Mouse (Mus musculus) CH12F3 (cell line): Measurements from ENCODE around the gene Kifc1.
"Not testable (repeated sequence)": the region's sequence is repeated elsewhere in the genome, so short reads cannot be mapped to it uniquely, and the experiment has no call there.

ENCODE experiments used
- in situ Hi-C: fragments of 300-500 bp; cut with MboI; formaldehyde crosslinking; loops from 2 replicates; pipeline ENCODE4 v1.14.3; 2020; ENCODE audit warnings: low sequenced_read_pairs

Kifc1 gene

DNA sequence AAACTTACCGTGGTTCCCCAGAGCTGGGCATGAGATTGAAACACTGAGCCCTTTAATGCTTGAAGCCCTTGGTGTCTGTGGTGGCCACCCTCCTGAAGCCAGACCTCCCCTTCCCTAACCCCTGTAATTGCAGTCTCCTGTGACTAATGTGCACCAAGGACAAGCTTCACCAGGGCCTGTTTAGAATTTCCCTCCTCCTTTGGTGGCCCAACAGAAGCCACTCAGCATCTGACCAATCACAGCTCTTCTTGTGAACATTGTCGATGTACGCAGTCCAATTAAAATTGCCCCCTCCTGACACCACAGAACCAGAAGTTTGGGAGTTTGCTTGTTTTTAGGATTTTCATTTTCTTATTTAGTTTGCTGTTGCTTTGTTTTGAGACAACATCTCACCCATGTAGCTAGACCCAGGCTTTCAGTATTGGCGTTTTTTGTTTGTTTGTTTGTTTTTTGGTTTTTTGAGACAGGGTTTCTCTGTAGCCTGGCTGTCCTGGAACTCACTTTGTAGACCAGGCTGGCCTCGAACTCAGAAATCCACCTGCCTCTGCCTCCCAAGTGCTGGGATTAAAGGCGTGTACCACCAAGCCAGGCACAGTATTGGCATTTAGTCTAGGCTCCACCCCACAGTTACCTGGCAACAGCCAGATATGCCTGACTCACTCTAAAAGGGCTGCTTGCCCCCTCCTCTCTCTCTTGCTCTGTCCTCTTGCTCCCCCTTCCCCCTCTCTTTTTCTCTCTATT is 13.6 kb upstream of the Kifc1 start:
- in situ Hi-C loops, result not testable (repeated sequence)

GRCm38 (mm10) chr17:33902491-33902890 is 12.0 kb upstream of the Kifc1 start:
- in situ Hi-C loops, result no loop called here

GRCm38 (mm10) chr17:33902079-33902478 is 11.6 kb upstream of the Kifc1 start:
- in situ Hi-C loops, result no loop called here

GRCm38 (mm10) chr17:33901653-33902052 is 11.2 kb upstream of the Kifc1 start:
- in situ Hi-C loops, result no loop called here

DNA sequence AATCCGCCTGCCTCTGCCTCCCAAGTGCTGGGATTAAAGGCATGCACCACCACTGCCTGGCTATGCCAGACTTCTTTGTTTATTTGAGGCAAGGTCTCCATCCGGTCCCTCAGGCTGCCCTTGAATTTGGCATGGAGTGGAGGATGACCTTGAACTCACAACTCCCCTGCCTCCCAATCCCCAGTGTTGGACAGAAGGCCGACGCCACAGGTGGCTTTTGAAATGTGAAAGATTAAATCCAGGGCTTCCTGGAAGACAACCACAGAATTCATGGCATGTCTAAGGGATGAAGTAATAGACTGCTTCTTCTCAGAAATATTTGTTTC is 10.5 kb upstream of the Kifc1 start:
- in situ Hi-C loops, result no loop called here

DNA sequence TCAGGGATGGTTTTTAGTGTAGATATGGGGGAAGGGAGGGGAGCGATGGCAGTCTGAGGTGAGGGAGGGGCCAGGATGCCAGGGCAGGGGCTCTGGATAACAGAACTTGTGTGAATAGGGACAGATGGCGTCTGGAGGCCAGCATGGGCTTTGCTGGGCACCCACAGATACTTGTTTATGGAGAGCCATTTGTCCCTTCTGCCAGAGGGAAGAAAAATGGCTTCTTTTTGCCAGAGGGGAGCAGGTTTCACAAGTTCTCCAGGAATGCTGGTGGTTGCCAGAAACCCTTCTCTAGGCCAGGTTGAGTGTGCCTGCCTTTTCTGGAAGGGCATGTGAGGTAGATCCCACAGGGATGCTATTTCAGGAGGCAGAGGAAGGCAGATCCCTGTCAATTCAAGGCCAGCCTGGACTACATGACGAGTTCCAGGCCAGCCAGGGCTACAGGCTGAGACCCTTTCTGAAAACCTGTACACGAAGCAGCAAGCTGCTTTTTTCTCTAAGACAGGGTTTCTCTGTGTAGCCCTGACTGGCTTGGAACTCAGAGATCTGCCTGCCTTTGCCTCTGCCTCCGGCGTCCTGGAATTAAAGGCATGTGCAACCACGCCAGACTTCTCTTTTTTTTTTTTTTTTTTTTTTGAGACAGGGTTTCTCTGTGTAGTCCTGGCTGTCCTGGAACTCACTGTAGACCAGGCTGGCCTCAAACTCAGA is 10.0 kb upstream of the Kifc1 start:
- in situ Hi-C loops, result no loop called here

GRCm38 (mm10) chr17:33899642-33900041 is 9.2 kb upstream of the Kifc1 start:
- in situ Hi-C loops, result no loop called here

GRCm38 (mm10) chr17:33898193-33898592 is 7.7 kb upstream of the Kifc1 start:
- in situ Hi-C loops, result not testable (repeated sequence)

- in situ Hi-C loops, result no loop called here
Measured at GRCm38 (mm10) chr17:33897114-33897794, 6.8 kb upstream of the Kifc1 start.

DNA sequence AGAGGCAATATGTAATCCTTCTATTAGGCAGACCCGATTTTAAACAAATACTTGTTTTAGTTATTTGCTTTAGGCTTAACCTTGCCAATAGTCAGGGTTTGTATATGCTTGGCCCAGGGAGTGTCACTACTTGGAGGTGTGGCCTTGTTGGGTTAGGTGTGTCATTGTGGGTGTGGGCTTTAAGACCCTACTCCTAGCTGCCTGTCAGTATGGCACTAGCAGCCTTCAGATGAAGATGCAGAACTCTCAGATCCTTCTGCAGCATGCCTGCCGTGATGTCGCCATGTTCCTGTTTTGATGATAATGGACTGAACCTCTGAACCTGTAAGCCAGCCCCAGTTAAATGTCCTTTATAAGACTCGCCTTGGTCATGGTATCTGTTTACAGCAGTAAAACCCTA is 2.5 kb upstream of the Kifc1 start:
- in situ Hi-C loops, result not testable (repeated sequence)

DNA sequence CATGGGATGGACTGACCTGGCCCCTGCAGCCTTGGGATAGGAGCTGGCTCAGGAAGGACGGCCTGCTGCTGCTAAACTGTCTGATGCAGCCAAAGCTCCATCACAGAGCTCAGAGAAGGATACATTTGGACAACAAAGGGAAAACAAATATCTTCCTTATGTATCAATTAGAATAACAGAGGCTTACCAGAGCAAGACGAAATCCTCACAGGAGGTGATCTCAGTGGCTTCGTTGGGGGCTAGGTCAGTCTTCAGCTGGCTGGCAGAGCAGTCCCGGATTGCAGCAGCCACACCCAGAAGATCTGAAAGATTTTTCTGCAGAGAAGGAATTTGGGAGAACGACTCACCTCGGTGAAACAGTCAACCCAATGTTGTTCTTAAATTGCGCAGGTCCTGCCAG is 2.0 kb upstream of the Kifc1 start:
- in situ Hi-C loops, result no loop called here

DNA sequence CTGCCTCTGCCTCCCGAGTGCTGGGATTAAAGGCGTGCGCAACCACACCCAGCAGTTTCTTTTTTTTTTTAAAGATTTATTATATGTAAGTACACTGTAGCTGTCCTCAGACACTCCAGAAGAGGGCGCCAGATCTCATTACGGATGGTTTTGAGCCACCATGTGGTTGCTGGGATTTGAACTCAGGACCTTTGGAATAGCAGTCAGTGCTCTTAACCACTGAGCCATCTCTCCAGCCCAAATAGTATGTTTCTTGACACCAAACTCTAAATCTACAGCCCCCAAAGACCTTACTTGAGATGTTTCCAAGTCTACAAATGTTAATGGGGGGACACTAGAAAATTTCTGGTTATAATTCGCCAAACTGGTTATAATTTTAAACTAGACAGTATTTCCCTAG is 1.4 kb upstream of the Kifc1 start:
- in situ Hi-C loops, result not testable (repeated sequence)

GRCm38 (mm10) chr17:33891357-33891756 is 896 bp upstream of the Kifc1 start:
- in situ Hi-C loops, result no loop called here

DNA sequence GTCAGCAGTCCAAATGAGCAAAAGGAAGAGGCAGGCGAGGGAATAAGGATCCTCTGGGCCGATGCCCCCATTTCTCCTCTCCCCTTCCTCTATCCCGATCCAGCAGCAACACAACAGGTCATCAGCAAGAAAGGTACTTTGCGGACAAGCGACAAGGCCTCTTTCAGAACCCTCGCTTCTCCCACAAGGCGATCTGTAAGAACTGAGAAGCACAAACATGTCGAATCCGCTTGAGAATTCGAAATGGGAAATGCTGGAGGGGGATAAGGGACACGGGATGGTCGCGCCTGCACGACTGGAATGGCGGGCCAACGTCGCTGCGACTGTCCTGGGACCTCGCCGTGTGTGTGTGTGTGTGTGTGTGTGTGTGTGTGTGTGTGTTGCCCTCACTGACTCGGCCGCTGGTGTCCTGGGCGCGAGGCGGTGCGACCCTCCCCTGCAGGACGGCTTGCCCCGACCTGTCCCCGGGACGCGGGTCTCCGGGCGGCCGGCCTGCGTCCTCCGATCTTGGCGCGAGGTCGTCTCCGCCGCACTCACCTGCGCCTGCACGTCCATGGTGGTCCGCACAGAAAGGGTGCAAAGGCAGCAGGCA is 424 bp downstream of the Kifc1 start:
- in situ Hi-C loops, result not testable (repeated sequence)

GRCm38 (mm10) chr17:33888230-33888629 is 2.2 kb downstream of the Kifc1 start:
- in situ Hi-C loops, result not testable (repeated sequence)

GRCm38 (mm10) chr17:33887802-33888201 is 2.7 kb downstream of the Kifc1 start:
- in situ Hi-C loops, result not testable (repeated sequence)

DNA sequence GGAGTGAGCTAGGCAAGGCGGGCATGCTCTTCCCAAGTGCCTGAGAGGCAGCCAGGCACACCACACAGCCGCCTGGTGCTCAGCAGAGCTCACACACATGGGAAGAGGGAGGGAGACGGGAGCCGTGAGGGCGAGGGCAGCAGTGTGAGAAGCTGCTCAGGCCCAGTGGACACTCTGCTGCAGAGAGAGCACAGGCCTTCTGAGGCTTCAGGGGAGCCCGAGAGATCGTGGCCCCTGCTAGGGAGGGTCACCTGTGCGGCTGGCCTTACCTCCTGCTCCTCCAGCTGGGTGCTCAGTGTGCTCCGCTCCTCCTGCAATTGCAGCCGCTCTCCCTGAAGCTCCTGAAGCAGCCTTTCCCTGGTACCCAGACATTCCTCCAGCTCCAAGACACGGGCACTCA is 6.1 kb downstream of the Kifc1 start:
- in situ Hi-C loops, result not testable (repeated sequence)

DNA sequence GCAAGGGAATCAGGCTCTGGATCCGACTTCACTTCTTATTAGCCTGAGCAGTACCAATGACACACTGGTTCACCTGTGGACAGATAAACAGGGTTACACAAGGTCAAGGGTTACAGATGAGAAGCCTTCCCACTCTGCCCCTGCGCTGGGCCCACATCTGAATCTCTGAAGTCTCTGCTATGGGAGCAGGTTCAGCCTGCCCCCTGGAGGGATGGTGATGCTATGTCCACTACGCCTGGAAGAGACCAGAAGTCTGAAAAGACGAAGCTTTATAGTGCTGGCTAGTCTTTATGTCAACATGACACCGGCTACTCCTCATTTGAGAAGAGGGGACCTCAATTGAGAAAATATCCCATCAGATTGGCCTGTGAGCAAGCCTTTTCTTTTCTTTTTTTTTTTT is 14.7 kb downstream of the Kifc1 start:
- in situ Hi-C loops, result not testable (repeated sequence)

- in situ Hi-C loops, result no loop called here
Measured at GRCm38 (mm10) chr17:33874411-33874810, 16.1 kb downstream of the Kifc1 start.

DNA sequence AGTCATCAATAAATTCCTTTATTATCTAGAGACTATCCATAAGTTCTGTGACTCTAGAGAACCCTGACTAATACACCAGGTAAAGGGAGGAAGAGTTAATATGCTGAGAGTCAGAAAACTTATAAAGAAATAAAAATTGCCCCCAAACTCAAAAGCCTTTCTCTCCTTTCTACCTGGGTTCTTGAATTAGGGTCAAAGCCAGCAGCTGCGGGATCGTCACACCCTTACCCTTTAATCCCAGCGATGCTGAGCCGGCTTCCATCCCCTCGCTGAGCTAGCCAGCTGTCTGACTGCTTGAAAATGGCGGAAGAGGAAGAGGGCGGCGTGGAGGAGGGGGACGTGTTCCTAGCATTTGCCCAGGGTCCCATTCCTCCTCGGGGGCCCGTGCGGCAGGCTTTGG is 16.9 kb downstream of the Kifc1 start, which contains the start of gene Gm7029:
Gene Gm7029 (plus strand): TSS at position 301 of the 400 bp plus-strand sequence.
- in situ Hi-C loops, result not testable (repeated sequence)

GRCm38 (mm10) chr17:33865330-33866030 is 25.0 kb downstream of the Kifc1 start:
- in situ Hi-C loops, result no loop called here
